Comparison of ENCODE assay signal across 9 mouse cellular contexts in the genomic region with DNA sequence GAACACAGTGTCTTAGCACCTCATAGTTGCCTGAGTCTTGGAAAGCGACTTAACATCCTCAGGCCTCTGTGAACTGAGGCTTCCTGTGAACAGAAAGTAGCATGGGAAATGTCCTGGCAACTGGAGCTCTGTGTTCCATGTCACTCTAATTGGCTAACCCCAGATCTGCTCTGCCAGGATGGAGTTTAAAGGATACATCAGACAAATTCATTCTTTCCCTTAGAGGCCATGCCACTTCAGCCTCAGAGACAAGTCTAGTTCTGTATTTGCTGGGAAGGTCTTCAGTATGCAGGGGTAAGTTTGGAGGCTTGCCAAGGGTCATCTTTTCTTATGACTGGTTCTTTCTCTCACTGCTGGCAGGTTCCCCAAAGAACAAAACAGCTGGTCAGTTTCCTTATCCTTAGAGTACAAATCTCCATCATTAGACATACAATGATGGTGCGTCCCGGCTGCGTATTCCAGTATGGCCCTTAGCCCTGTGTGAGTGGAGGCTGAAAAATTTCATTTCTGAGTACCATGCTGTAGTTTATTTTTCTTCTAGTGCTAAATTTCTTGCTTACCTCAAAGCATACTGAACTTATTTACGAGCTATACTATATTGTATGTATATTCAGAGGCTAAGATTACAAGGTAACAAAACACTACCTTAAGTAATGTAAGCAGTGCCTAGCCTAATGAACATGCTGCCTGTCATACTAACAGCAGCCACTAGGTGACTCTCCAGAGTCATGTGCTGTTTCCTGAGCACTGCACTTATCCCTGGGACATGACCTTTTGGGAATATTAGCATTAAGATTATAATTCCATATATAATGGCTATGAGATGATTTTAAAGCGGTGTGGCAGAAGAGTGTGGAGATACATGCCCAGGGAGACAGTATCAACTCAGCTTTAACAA. TPM values are rescaled to one million over a fixed set of nuclear protein-coding genes. Genes with fewer than 3 reads are reported as not detected.
A peak's percentile ranks its signal among the peaks of the same experiment; 100 is the strongest.
DNase-seq lines count a peak whose midpoint lies in the region; ATAC-seq and TF ChIP-seq lines count a peak whose summit lies in the region.
"Had no signal": no experiment of that assay in that cellular context is flagged by ENCODE, and none has a peak within 500 bp of the region (broad histone marks: within the 10 kb centered on the region; RNA-seq: fewer than 3 reads in every experiment).

No protein-coding gene starts in this region.

- no peak overlapping the region for H3K27ac ChIP-seq in kidney, embryonic 14.5 days (ENCODE audit: low read depth, low read length)
- no peak overlapping the region for H3K27ac ChIP-seq in stomach, postnatal 0 days (replicated peaks)

- H3K27me3 ChIP-seq in kidney, embryonic 14.5 days (ENCODE audit: control insufficient read depth, insufficient read depth, low read length): no peaks in the 10 kb centered on the region
- H3K27me3 ChIP-seq in stomach, postnatal 0 days (ENCODE audit: control insufficient read depth, insufficient read depth, low read length): no peaks in the 10 kb centered on the region

- peaks cover 23% of the 10 kb centered on the region for H3K36me3 ChIP-seq in kidney, embryonic 14.5 days (ENCODE audit: control insufficient read depth, insufficient read depth, low read length)
- peaks cover 15% of the 10 kb centered on the region for H3K36me3 ChIP-seq in stomach, postnatal 0 days (ENCODE audit: control insufficient read depth, insufficient read depth, low read length)

- H3K4me1 ChIP-seq in kidney, embryonic 14.5 days (ENCODE audit: control insufficient read depth, insufficient read depth, low read length): no peaks in the 10 kb centered on the region
- no peaks in the 10 kb centered on the region for H3K4me1 ChIP-seq in stomach, postnatal 0 days (replicated peaks; ENCODE audit: control insufficient read depth, insufficient read depth)

- H3K9ac ChIP-seq in kidney, embryonic 14.5 days (ENCODE audit: low read depth, low read length): no peak overlapping the region
- no peak overlapping the region for H3K9ac ChIP-seq in stomach, postnatal 0 days (ENCODE audit: low read length)

- peak; percentile 60 to 66 for DNase-seq in adrenal gland, adult 18-20 months (ENCODE audit: low spot score in 2 of 2)
- peak; percentile 39 for DNase-seq in embryo, embryonic 11.5 days (ENCODE audit: low read depth, low spot score)
- DNase-seq in heart, adult 8-10 months (ENCODE audit: low spot score): peak; percentile 63
- peak; percentile 64 for DNase-seq in liver
- DNase-seq in stomach, postnatal 0 days (ENCODE audit: low spot score): peak; percentile 77

- H3K9me3 ChIP-seq in kidney, embryonic 14.5 days (ENCODE audit: control insufficient read depth, low read length): no peaks in the 10 kb centered on the region
- no peaks in the 10 kb centered on the region for H3K9me3 ChIP-seq in stomach, postnatal 0 days (ENCODE audit: control insufficient read depth, low read length)

- peak; percentile 79 for ATAC-seq in CD4-positive, CD25-positive, alpha-beta regulatory T cell, adult 4 months
- ATAC-seq in kidney, embryonic 14.5 days (ENCODE audit: low FRiP score, low TSS enrichment): peak; percentile 79; the same call in 1 of the 2 replicates
- peak; percentile 64; the same call in 1 of the 2 replicates for ATAC-seq in monocyte, adult 5-6 weeks (replicated peaks; ENCODE audit: insufficient number of reproducible peaks, low FRiP score, low TSS enrichment, poor library complexity, severe bottlenecking)
- ATAC-seq in stomach, postnatal 0 days (ENCODE audit: low FRiP score, low TSS enrichment): peak; percentile 82

- 70% methylated on average over 6 of the region's 6 CpGs for WGBS in kidney, embryonic 14.5 days
- WGBS in stomach, postnatal 0 days: 47% methylated on average over 6 of the region's 6 CpGs

- no peak overlapping the region for H3K4me3 ChIP-seq in kidney, embryonic 14.5 days (ENCODE audit: low read length)
- H3K4me3 ChIP-seq in stomach, postnatal 0 days (ENCODE audit: low read depth, low read length): no peak overlapping the region

- peak; percentile 95 for TF ChIP-seq CTCF in stomach, postnatal 0 days (IDR thresholded peaks at IDR 0.05; ENCODE audit: low read depth)

- no peak for TF ChIP-seq EP300 in stomach, postnatal 0 days (optimal IDR thresholded peaks at IDR 0.05)

- no peak overlapping the region for H3K4me2 ChIP-seq in kidney, embryonic 14.5 days (replicated peaks; ENCODE audit: low read depth, low read length)
- no peak overlapping the region for H3K4me2 ChIP-seq in stomach, postnatal 0 days (replicated peaks; ENCODE audit: low read depth)

RNA-seq across cellular contexts. Expression of a gene that starts 11.0 kb away (rescaled TPM):
- polyA plus RNA-seq in CD4-positive, CD25-positive, alpha-beta regulatory T cell, adult 4 months (2017; shearing (Covaris generic)): 10 to 100 TPM in 1 of 2 experiments, 1 to 10 TPM in 1; 6.9 to 13.7 TPM
- 100 to 1,000 TPM; 283 to 313 TPM for total RNA-seq in adrenal gland, adult 18-20 months (2021)
- total RNA-seq in heart, adult 8-10 months (2022): 100 to 1,000 TPM; 118 to 204 (median 178) TPM
- 16.7 and 22.4 TPM in 2 replicates for polyA plus RNA-seq in kidney, embryonic 14.5 days (2014; fragmentation: Nextera tagmentation; extraction: Ambion mirVana)
- total RNA-seq in monocyte, adult 5-6 weeks (2017): 27.9 to 39.7 TPM (median 35.0 TPM) in 3 replicates
- 45.7 and 46.8 TPM in 2 replicates for polyA plus RNA-seq in stomach, postnatal 0 days (2015; fragmentation: Nextera tagmentation; extraction: Ambion mirVana)

RNA-seq across cellular contexts. Expression of a gene that starts 31.6 kb away (rescaled TPM):
- polyA plus RNA-seq in CD4-positive, CD25-positive, alpha-beta regulatory T cell, adult 4 months (2017; shearing (Covaris generic)): not detected
- total RNA-seq in adrenal gland, adult 18-20 months (2021): not detected
- total RNA-seq in heart, adult 8-10 months (2022): not detected
- 24.0 and 38.3 TPM in 2 replicates for polyA plus RNA-seq in kidney, embryonic 14.5 days (2014; fragmentation: Nextera tagmentation; extraction: Ambion mirVana)
- 1.9 TPM in 1 of 3 replicates, not detected in the others for total RNA-seq in monocyte, adult 5-6 weeks (2017)
- 0.04 and 0.11 TPM in 2 replicates for polyA plus RNA-seq in stomach, postnatal 0 days (2015; fragmentation: Nextera tagmentation; extraction: Ambion mirVana)
- polyA plus RNA-seq: heart, embryonic 14.5 days had no signal

RNA-seq across cellular contexts. Expression of a gene that starts 33.7 kb away (rescaled TPM):
- polyA plus RNA-seq in CD4-positive, CD25-positive, alpha-beta regulatory T cell, adult 4 months (2017; shearing (Covaris generic)): under 1 TPM in 1 of 2 experiments, not detected in 1; 0.35 TPM
- under 1 TPM in 1 of 2 experiments, not detected in 1; 0.22 TPM for total RNA-seq in adrenal gland, adult 18-20 months (2021)
- total RNA-seq in heart, adult 8-10 months (2022): not detected
- not detected in 2 replicates for polyA plus RNA-seq in kidney, embryonic 14.5 days (2014; fragmentation: Nextera tagmentation; extraction: Ambion mirVana)
- total RNA-seq in monocyte, adult 5-6 weeks (2017): 390 to 1,008 TPM (median 400 TPM) in 3 replicates
- not detected in 2 replicates for polyA plus RNA-seq in stomach, postnatal 0 days (2015; fragmentation: Nextera tagmentation; extraction: Ambion mirVana)
- polyA plus RNA-seq: heart, embryonic 14.5 days had no signal

RNA-seq across cellular contexts. Expression of a gene that starts 37.0 kb away (rescaled TPM):
- under 1 TPM in 1 of 2 experiments, not detected in 1; 0.16 TPM for polyA plus RNA-seq in CD4-positive, CD25-positive, alpha-beta regulatory T cell, adult 4 months (2017; shearing (Covaris generic))
- total RNA-seq in adrenal gland, adult 18-20 months (2021): under 1 TPM in 1 of 2 experiments, not detected in 1; 0.80 TPM
- under 1 TPM in 2 of 4 experiments, not detected in 2; 0.20 to 0.31 TPM for total RNA-seq in heart, adult 8-10 months (2022)
- not detected in 2 replicates for polyA plus RNA-seq in kidney, embryonic 14.5 days (2014; fragmentation: Nextera tagmentation; extraction: Ambion mirVana)
- total RNA-seq in monocyte, adult 5-6 weeks (2017): 8.4 to 15.7 TPM (median 11.1 TPM) in 3 replicates
- polyA plus RNA-seq in stomach, postnatal 0 days (2015; fragmentation: Nextera tagmentation; extraction: Ambion mirVana): 0.08 and 0.22 TPM in 2 replicates

RNA-seq across cellular contexts. Expression of a gene that starts 47.6 kb away (rescaled TPM):
- not detected for polyA plus RNA-seq in CD4-positive, CD25-positive, alpha-beta regulatory T cell, adult 4 months (2017; shearing (Covaris generic))
- total RNA-seq in adrenal gland, adult 18-20 months (2021): under 1 TPM; 0.66 to 0.70 TPM
- total RNA-seq in heart, adult 8-10 months (2022): under 1 TPM in 1 of 4 experiments, not detected in 3; 0.35 TPM
- not detected in 2 replicates for polyA plus RNA-seq in kidney, embryonic 14.5 days (2014; fragmentation: Nextera tagmentation; extraction: Ambion mirVana)
- 278 to 891 TPM (median 296 TPM) in 3 replicates for total RNA-seq in monocyte, adult 5-6 weeks (2017)
- 0.27 and 0.53 TPM in 2 replicates for polyA plus RNA-seq in stomach, postnatal 0 days (2015; fragmentation: Nextera tagmentation; extraction: Ambion mirVana)
- polyA plus RNA-seq: heart, embryonic 14.5 days had no signal

Comparison
In these comparisons a context has a peak if more than half of its experiments do, and no peak if none do; other contexts are left out.
1. RNA of a gene that starts 33.7 kb away (total RNA-seq): 390 to 1,008 TPM in monocyte, adult 5-6 weeks; 0.22 TPM in adrenal gland, adult 18-20 months and not detected in heart, adult 8-10 months; every median in the first group is over 100 times any median in the second.
2. Peak in every context shown above with its lines, with median percentiles within 50 percentile points of each other: ATAC-seq and DNase-seq.